Mouse (Mus musculus) thymus, postnatal 0 days (tissue): ENCODE measurements around the gene Dnmt1. TPM values are rescaled to one million over a fixed set of nuclear protein-coding genes. Genes with fewer than 3 reads are reported as not detected.

Experiments used
- DNase-seq: peaks from one replicate; pipeline ENCODE4 v3.0.0-alpha.2; 2015; ENCODE audit warnings: low spot score
- polyA plus RNA-seq: library from polyadenylated mRNA; unstranded; fragments of >200 nt; fragmentation: Nextera tagmentation; extraction: Ambion mirVana; gene quantifications from 2 replicates; pipeline ENCODE4 v1.2.1, GENCODE M21; 2015

The Dnmt1 gene
- polyA plus RNA-seq, 1 experiment from 2014 or later = 90.0 TPM

DNA sequence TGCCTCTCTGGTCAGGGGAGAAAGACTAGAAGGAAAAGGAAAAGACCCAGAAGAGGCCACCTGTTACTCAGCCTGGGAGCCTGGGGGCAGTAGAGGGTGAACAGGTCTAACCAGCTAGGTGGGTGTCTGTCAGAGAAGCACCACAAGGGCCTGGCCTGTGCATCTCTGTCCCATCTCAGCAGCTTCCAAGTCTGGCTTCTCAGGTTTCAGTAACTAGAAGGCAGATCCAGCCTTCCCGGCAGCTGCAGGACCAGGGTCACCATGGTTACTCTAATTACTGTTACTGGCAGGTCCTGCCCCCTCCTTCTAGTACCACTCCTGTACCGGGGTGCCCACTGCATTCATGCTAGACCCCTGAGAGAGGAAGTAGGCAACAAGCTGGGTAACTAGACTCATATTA is 15.8 kb downstream of the Dnmt1 start:
- no peak for DNase-seq

DNA sequence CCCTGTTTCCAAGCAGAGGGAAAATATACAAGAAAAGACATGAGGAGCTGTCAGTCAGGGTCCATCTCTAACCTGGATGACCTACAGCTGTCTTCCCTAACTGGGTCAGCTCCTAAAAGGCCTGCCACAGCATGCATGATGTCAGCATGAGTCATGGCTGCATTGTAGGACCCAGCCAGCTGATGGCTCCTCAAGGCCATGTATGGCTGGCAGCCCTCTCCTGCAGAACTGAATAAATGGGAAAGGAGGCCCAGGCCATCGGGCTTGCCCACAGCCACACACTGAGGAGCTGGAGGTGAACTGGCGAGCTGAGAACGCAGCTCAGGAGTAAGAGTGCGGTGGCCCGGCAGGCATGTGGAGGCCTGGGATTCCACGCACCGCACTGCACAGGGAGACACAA is 16.3 kb downstream of the Dnmt1 start:
- DNase-seq = no peak

DNA sequence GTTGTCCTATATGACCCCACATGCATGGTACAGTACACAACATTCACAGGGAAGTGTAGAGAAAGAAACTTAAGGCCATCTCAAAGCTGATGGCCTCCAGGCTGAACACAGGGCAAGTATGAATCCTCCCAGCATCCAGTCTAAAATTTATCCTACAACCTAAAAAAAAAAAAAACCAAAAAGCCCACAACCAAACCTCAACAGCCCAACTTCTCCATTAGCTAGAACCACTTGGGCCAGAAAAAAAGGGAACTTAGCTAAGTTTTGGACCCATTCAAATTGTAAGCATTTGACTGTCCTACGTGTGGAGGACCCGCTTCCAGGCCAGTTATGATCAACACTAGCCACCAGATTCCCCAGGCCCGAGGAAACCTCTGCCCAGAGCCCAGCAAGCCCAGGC is 36.4 kb downstream of the Dnmt1 start:
- DNase-seq = no peak

DNA sequence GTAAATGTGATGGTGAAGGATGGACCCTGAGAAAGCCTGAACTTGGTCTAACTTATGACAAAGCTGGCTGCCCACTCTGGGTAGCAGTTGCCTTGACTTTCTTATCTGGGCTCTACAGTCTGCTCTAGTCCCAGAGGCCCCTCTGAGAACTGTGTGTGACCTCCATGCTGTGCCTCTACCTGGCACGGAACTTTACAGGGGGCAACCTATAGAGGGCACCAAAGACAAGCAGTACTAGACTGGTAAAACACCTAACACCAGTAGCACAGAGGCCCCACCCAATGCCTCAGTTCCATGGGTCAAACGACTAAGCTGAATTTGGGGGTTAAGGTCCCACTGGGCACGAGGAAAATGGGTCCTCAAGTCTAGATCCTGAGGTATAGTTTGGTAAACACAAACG is 43.5 kb downstream of the Dnmt1 start:
- DNase-seq = peak; percentile 55

DNA sequence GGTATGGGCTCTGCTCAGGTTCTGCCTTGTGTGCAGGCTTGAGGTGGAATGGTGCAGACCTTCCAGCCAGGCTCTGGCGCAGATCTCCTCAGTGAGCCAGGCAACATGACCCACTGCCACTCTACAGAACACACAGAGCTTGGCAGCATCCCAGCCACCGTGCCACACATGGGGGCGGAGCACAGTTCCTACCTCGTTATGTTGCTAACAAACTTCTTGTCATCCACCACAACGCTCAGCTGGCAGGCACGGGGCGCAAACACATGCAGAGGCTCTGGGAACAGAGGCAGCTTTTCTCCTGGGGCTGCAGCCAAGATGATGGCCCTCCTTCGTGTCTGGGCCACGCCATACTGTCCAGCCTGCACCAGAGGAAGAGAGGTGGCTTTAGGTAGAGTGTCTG is 49.7 kb downstream of the Dnmt1 start:
- DNase-seq = no peak

DNA sequence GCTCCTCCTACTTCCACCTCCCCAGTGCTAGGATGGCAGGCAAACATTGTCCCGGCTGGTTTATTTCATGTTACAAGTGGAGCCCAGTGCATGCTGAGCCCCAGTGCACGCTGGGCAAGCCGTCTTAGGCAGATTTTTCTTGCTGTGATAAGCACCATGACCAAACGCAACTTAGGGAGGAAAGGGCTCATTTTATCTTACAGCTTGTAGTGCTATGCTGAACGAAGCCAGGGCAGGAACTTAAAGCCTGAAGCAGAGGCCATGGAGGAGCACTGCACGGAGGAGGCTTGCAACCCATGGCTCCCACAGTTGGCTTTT is 57.6 kb downstream of the Dnmt1 start:
- DNase-seq = no peak

DNA sequence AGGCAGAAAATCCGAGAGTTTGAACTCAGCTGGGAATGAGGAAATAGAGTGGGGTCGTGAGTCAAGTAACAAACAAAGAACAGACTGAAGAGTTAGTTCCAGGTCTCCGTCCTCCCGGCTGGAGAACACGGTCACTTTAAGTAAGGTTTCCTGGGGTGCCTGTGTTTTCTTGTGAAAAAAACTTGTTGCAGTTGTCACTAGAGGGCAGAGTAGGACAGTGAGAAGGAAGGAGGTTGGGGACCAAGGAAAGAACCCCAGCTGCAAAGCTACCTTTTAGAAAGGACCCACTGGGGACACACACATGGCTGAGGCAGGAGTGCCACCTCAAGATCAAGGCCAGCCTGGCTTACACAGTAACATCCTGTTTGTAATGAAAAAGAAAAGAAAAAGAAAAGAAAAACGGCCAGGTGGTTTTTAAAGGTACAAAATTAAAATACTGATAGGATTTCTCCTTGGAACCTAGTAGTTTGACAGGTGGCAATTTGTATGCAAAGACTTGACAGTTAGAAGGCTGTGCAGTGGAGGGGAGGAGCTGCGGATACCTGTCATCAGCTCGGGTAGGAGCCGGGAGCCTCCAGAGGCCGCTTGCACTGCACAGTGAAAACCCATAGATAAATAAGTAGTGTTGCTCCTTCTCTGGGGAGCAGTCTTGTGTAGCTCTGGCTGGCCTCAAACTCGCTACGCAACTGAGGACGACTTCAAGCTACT is 58.1 kb downstream of the Dnmt1 start:
- DNase-seq = peak; percentile 81

DNA sequence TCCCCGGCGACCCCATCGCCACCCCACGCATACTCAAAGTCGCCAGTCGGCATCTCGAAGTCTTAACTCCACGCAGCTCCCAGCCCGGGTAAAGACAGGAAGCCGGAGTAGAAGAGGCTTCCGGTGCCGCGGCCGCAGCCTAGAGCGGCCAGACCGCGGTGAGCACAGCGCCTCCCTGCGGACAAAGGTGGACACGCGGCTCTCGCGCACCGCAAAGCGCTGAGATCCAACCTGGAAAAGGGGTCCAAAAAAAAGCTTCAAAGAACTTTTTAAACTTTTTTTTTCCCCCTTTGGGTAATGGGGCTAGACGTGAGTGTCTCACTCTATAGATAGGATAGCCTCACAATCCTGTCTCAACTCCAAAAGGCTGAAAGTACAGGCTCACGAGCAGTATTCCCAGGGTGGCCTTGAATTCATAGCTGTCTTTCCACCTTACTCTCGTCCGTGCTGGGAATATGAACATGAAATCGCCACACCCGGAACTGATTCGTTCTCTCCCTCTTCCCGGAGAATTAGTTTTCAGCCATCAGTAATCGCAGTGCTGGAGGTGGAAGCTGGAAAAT is 61.1 kb downstream of the Dnmt1 start, which contains the start of gene Eif3g:
Gene Eif3g, minus strand, starts transcription at position 113 of the 563 bp plus-strand sequence.
- peak; percentile 90 for DNase-seq

DNA sequence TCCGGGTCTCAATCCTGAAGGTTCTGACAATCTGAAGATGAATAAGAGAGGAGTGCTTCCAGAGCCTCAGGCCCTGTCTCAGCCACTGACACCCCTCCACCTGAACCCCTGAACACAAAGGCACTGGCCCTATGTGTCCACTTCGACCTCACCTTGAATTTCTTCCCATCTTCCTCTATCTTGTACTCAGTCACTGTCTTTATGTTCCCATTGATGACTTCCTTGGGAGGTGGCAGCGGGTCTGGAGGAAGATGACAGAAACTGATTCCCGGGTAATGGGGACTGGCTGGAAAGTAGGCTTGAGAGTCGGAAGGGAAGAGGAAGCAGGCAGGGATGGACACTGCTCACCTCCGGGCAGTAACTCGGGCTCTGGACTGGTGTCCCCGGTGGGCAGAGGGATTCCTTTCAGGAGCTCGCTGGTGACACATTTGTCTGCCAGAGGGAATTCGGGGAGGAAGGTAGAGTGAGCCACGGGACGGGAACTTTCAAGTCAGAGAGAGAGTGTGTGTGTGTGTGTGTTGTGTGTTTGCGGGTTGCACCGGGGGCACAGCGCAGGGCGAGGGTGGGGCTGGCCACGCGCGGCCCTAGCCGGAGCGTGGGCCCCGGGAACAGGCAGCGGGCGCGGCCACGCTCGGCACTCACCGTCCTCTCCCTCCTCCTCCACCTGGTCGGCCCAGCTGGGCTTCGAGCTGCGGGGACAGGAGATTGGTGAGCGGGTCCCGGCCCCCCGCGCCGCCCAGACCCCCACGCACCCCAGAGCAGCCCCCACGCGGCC is 61.8 kb downstream of the Dnmt1 start:
- no peak for DNase-seq

DNA sequence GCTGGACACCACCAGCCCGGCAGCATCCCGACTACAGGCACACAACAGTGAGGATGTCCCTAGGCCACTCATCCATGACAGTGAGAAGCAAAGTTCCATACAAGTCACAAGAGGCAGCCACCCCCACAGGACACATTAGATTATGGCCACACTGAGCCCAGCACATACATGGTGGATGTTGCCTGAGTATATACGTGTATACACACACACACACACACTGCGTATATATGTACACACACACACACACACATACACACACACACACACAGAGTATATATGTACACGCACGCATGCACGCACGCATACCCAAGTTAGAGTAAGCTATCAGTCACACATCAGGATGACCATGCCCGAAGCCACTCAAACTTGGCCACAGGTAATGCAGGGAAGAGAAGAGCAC is 64.3 kb downstream of the Dnmt1 start:
- no peak for DNase-seq

DNA sequence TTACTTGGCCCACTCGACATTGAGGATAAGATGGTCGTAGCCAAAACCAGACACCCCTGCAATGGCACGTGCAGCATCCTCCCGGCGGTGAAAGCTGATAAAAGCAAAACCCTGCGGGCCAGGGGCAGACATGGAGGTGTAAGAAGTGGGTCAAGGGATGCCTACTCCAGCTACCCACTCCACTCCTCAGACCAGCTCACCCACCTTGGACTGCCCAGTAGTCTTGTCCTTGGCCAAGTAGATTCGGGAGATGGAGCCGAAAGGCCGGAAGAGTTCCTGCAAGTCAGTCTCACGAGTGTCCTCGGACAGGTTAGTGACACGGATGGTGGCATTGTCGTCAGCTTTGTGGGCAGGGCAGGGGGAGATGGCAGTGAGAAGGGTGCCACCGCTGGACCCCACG is 65.1 kb downstream of the Dnmt1 start:
- no peak for DNase-seq

DNA sequence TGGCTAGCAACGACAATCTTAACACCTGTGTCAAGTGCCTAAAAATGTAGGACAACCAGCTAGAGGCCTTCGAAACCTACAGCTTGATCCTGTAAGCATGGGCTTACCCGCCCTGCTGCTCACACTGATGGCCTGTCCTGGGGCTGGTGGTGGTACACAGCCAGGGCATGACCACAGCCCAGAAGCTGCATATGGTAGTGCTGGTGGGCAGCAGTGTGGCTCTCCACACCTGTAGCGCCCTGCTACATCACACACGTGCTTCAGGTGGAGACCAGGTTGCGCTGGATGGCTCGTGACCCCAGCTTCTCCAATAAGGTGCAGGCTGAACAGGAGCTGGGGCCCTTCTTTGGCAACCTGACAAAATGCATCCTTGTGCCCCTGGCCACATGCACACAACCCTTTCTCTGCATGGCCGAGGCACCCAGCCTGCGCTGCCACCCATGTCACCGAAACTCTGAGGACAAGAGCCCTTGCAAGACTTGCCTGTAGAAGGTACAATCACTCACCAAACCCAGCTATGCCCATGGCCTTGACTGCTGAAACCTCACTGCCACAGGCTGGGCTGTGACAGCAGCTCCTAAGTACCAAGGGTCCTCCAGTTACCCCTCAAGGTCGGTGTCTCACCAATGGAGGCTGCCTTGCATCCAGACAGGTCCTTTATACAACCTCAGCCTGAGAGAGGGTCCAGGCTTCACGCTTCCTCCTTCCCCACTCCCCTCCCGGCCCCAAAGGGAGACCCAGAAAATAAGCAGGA is 65.9 kb downstream of the Dnmt1 start:
- no peak for DNase-seq

DNA sequence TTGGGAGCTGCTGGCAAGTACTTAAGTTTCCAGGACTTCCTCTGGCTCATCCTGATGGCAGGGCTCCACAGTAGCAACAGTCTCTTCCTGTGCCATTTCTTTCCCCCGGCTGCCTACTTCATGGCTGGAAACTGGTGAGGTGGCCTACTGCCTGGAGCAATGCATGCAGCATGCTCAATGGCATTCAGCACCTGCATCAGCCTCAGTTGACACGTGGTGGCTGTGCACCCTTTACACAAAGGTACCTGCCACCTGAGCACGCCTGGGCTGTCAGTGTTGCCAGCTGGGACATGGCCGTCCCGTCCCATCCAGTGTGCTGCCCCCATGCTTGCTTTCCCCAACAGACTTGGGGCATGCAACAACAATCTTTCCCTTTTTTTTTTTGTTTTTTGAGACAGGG is 66.6 kb downstream of the Dnmt1 start:
- no peak for DNase-seq

DNA sequence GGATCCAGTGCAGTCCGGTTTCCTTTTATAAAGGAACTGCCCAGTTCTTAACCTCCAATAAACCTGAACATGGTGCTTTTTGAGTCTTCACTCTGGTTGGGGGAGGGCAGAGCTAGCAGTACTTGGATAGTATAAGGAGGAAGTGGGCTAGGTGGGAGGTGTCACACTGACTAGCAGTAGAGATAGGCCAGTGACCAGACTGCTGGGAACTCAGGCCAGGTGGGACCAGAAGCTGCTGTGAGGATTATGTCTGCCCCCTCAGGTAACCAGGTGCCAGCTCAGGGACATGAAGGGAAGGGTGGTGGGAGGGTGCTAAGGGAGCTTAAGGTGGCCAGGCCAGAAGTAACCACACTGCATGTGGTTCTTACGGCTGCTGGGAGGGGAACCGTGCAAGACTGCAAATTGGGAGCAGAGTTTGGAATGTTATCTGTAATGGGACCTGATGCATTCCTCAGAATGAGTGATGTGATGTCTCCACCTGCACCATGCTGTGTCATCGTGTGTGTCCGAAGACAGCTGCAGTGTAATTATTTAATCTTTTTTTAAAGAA is 67.5 kb downstream of the Dnmt1 start:
- DNase-seq = no peak

DNA sequence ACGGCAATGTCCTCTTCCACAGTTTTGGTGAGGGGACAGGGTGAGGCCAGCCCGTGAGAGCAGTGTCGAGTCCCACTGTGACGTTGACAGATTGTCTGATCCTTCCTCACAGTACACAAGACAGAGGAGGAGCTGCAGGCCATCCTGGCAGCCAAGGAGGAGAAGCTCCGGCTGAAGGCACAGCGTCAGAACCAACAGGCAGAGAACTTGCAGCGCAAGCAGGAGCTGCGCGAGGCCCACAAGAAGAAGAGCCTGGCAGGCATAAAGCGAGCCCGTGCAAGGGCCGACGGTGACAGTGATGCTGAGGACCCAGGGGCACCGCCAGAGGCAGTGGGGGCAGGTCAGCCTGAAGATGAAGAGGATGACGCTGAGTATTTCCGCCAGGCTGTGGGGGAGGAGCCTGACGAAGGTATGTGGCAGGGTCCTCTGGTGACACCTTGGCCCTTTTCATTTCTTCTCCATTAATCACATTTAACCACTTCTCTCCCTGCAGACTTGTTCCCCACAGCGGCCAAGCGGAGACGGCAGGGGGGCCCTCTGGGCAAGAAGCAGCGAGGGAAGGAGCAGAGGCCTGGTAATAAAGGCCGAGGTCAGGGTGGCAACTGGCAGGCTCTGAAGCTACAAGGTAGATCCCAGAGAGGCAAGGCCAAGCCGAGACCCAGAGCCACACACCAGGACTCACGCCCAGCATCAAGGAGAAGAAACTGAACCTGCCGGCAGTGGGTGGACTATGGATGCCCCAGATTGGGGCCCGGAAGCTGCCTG is 68.2 kb downstream of the Dnmt1 start:
- DNase-seq = no peak

DNA sequence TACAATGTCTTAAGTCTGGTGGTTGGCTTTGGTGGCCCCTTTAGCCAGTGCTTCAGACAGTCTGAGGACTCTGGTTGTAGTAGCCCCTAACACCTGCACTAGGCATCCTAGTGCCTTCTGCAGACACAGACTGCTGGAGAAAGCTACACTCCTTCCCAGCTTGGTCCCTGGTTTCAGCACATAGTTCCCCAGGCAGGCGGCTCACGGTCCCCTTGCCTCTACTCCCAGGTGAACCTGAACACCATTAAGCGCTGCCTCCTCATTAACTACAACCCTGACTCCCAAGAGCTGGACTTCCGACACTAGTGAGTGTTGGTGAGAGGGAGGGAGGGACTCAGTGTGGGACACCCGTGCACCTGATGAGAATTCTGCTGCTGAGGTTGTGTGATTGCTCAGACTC is 69.3 kb downstream of the Dnmt1 start:
- no peak for DNase-seq

DNA sequence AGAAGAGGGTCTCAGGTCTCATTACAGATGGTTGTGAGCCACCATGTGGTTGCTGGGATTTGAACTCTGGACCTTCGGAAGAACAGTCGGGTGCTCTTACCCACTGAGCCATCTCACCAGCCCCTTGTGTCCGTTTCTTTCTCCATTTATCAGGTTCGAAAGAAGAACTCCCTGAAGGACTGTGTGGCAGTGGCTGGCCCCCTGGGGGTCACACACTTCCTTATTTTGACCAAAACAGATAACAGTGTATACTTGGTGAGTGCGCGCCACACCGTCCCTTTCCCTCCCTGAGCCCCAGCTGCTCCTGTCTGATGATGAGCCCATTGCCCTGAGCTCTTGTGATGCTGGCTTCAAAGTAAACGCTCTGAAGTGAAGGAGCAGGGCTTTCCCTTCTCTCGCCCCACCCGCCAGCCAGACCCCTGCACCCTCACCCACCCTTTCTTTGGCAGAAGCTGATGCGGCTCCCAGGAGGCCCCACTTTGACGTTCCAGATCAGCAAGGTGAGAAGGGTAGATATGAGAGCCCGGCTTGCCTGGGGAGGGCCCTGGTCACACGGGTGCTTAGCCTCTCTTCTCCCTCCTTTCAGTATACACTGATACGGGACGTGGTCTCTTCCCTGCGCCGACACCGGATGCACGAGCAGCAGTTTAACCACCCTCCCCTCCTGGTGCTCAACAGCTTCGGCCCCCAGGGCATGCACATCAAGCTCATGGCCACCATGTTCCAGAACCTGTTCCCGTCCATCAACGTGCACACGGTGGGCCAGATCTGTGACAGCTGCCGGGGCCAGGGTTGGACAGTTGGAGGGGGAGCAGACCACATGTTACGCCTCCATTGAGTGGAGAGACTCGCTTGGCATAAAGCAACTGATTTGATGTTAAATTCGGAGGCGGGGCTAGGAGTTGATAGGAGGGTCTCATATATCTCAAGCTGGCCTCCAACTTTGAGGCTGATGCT is 70.2 kb downstream of the Dnmt1 start:
- no peak for DNase-seq

DNA sequence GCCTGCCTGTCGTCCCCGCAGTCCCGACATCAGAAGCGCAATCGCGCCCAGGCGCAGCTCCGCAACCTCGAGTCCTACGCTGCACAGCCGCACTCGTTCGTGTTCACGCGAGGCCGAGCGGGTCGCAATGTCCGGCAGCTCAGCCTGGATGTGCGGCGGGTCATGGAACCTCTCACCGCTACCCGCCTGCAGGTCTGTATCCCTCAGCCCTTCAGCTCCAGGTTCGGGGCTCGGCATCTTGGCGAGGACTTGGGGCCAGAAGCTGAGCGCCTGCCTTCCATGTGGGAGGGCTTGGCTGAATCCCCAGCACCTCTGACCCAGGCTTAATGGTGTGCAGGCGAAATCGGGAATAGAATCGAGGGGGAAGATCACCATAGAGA is 71.3 kb downstream of the Dnmt1 start:
- DNase-seq = no peak

DNA sequence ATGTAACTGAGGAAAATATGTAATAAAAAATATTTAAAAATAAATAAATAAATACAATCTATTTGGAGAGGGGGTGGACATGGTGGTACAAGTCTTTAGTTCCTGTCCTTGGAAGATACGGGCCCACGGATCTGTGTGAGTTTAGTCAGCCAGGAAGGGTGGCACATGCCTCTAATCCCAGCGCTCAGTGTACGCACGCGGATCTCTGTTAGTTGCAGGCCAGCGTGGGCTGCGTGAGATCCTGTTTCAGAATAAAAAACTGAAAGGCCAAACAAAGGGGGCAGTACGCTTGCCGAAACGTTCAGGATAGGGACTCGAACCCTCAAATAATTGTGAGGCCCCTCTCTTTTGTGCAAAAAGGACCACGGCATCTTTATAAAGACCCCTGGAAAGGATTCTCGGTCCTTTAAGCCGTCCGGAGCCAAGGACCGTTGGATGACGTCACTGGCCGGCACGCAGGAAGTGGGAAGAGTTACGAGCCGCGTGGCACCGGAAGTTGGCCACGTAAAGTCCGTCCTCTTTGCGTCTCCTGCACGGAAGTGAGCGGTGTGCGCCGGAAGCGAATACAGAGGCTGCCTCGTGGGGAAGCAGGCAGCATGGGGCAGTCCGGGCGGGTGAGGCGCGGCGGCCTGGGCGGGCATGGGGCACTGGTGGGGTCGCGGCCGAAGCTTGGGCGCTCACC is 71.8 kb downstream of the Dnmt1 start, which contains the start of gene Ppan:
Gene Ppan, plus strand, starts transcription at position 472 of the 682 bp plus-strand sequence.
- DNase-seq = peak; percentile 95
